Mouse (Mus musculus) frontal cortex, postnatal 36 days (tissue): ENCODE measurements around the gene Urm1.
"Not testable (repeated sequence)": the region's sequence is repeated elsewhere in the genome, so short reads cannot be mapped to it uniquely, and the experiment has no call there.

Experiments
- DNase-seq, 2 experiments: peaks; one replicate each; pipeline ENCODE4 v3.0.0; 2022; ENCODE audit warnings: low spot score in 2 of 2

The Urm1 gene

GRCm38 (mm10) chr2:29820025-29820817 is at the start of gene Urm1:
Gene Urm1, plus strand, starts transcription at chr2:29820075.
- DNase-seq = peak in 1 of 2 experiments; percentile 66

- DNase-seq = no peak
Observed at GRCm38 (mm10) chr2:29770162-29770561, 49.7 kb upstream of the Urm1 start.

- no peak for DNase-seq
Observed at GRCm38 (mm10) chr2:29771611-29772461, 48.0 kb upstream of the Urm1 start.

GRCm38 (mm10) chr2:29773323-29773722 is 46.6 kb upstream of the Urm1 start:
- no peak for DNase-seq

- not testable (repeated sequence) for DNase-seq
Observed at GRCm38 (mm10) chr2:29781256-29781655, 38.6 kb upstream of the Urm1 start.

- DNase-seq = no peak
Observed at GRCm38 (mm10) chr2:29784290-29784689, 35.6 kb upstream of the Urm1 start.

GRCm38 (mm10) chr2:29787104-29787917 is 32.6 kb upstream of the Urm1 start, which contains the start of gene Coq4:
Gene Coq4, plus strand, starts transcription at chr2:29787493.
- DNase-seq = peak; percentile 88 to 95

GRCm38 (mm10) chr2:29787937-29788681 is 31.8 kb upstream of the Urm1 start, which contains the start of gene Trub2:
Gene Trub2, minus strand, starts transcription at chr2:29788502.
- DNase-seq = peak; percentile 90 to 93

GRCm38 (mm10) chr2:29792772-29793487 is 26.9 kb upstream of the Urm1 start:
- DNase-seq = no peak

- DNase-seq = peak; percentile 96 to 97
Observed at GRCm38 (mm10) chr2:29802075-29802826, 17.6 kb upstream of the Urm1 start, which contains the start of gene Slc27a4. Gene Slc27a4, plus strand, starts transcription at chr2:29802634.

- DNase-seq = no peak
Observed at GRCm38 (mm10) chr2:29802827-29803201, 17.1 kb upstream of the Urm1 start.

- DNase-seq = no peak
Observed at GRCm38 (mm10) chr2:29803400-29803831, 16.5 kb upstream of the Urm1 start.

- no peak for DNase-seq
Observed at GRCm38 (mm10) chr2:29815678-29816371, 4.0 kb upstream of the Urm1 start.

GRCm38 (mm10) chr2:29817426-29818232 is 2.2 kb upstream of the Urm1 start:
- peak; percentile 91 to 94 for DNase-seq

GRCm38 (mm10) chr2:29819363-29819762 is 512 bp upstream of the Urm1 start:
- DNase-seq = no peak

- no peak for DNase-seq
Observed at GRCm38 (mm10) chr2:29826318-29826925, 6.5 kb downstream of the Urm1 start.

- DNase-seq = peak; percentile 93 to 97
Observed at GRCm38 (mm10) chr2:29826926-29827708, 7.2 kb downstream of the Urm1 start.
